Mouse (Mus musculus): Measurements from ENCODE around the gene Lin28a.

DNA sequence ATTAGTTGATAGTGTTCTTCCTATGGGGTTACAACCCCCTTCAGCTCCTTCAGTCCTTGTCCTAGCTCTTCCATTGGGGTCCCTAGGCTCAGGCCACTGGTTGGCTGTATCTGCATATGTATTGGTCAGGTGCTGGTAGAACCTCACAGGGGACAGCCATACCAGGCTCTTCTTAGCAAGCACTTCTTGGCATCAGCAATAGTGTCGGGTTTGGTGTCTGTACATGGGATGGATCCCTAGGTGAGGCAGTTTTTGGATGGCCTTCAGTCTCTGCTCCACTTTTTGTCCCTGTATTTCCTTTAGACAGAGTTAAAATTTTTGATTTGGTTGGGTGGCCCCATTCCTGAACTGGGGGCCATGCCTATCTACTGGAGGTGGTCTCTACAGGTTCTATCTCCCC is 59.8 kb downstream of the Lin28a start:
- no peak for TF ChIP-seq CTCF (conservative IDR thresholded peaks at IDR 0.05; ENCODE audit: low read length)
- TF ChIP-seq NANOG (IDR thresholded peaks at IDR 0.05; ENCODE audit: borderline replicate concordance, low read length) = no peak

Data from E14TG2a.4 (cell line).